Mouse (Mus musculus): ENCODE results near the gene Arpc1a.

- TF ChIP-seq CTCF (IDR thresholded peaks at IDR 0.05) (no peak), EP300 (IDR thresholded peaks at IDR 0.05) (no peak)
These were observed 45.5 kb downstream of the Arpc1a start for GRCm38 (mm10) chr5:145129124-145129523.

Measured in lung, postnatal 0 days (tissue).